28 mouse cellular contexts compared by ENCODE assay signal in genomic region chr3:74739718-74740117, GRCm38 (mm10).
"Had no signal": no experiment of that assay in that cellular context is flagged by ENCODE, and none has a peak within 500 bp of the region (broad histone marks: within the 10 kb centered on the region; RNA-seq: fewer than 3 reads in every experiment).

No protein-coding gene starts in this region.

- H3K27me3 ChIP-seq: heart, embryonic 12.5 days; hindbrain, embryonic 13.5 days; hindbrain, embryonic 15.5 days; kidney, embryonic 15.5 days; limb, embryonic 12.5 days; liver, embryonic 13.5 days; liver, embryonic 15.5 days had no signal

- H3K4me2 ChIP-seq: heart, embryonic 12.5 days; hindbrain, embryonic 13.5 days; hindbrain, embryonic 15.5 days; kidney, embryonic 15.5 days; limb, embryonic 12.5 days; liver, embryonic 11.5 days; liver, embryonic 13.5 days; liver, embryonic 15.5 days had no signal

- H3K4me1 ChIP-seq: heart, embryonic 10.5 days; heart, embryonic 12.5 days; hindbrain, embryonic 13.5 days; hindbrain, embryonic 15.5 days; kidney, embryonic 15.5 days; limb, embryonic 10.5 days; limb, embryonic 12.5 days; liver, embryonic 13.5 days; liver, embryonic 15.5 days had no signal

- H3K36me3 ChIP-seq: heart, embryonic 10.5 days; heart, embryonic 12.5 days; hindbrain, embryonic 13.5 days; hindbrain, embryonic 15.5 days; kidney, embryonic 15.5 days; limb, embryonic 10.5 days; limb, embryonic 12.5 days; liver, embryonic 13.5 days; liver, embryonic 15.5 days had no signal

- DNase-seq: gastrocnemius, adult 2 months; gastrocnemius, postnatal 10 days; gastrocnemius, postnatal 25 days; heart, adult 18-20 months; heart, postnatal 14 days; heart, postnatal 36 days; kidney, adult 11 months; kidney, adult 2 months; kidney, adult 9 months; kidney, postnatal 14 days; kidney, postnatal 36 days; layer of hippocampus, adult 9-11 months; layer of hippocampus, postnatal 36 days; liver; liver, embryonic 13.5 days; liver, postnatal 0 days had no signal

- H3K9me3 ChIP-seq: heart, embryonic 10.5 days; heart, embryonic 12.5 days; hindbrain, embryonic 13.5 days; hindbrain, embryonic 15.5 days; kidney, embryonic 15.5 days; limb, embryonic 10.5 days; limb, embryonic 12.5 days; liver, embryonic 13.5 days; liver, embryonic 15.5 days had no signal

- ATAC-seq: hindbrain, postnatal 0 days; intestine, embryonic 16.5 days; liver, postnatal 0 days had no signal

- H3K27ac ChIP-seq: gastrocnemius, adult 2 months; heart, embryonic 10.5 days; hindbrain, embryonic 13.5 days; hindbrain, embryonic 15.5 days; hindbrain, postnatal 0 days; kidney, embryonic 15.5 days; kidney, postnatal 0 days; limb, embryonic 10.5 days; limb, embryonic 12.5 days; liver, embryonic 13.5 days; liver, embryonic 15.5 days had no signal

- H3K9ac ChIP-seq: heart, embryonic 12.5 days; hindbrain, embryonic 13.5 days; hindbrain, embryonic 15.5 days; kidney, embryonic 15.5 days; limb, embryonic 12.5 days; liver, embryonic 13.5 days; liver, embryonic 15.5 days; liver, postnatal 0 days had no signal

- H3K4me3 ChIP-seq: gastrocnemius, adult 2 months; heart, embryonic 10.5 days; heart, embryonic 12.5 days; hindbrain, embryonic 13.5 days; hindbrain, embryonic 15.5 days; kidney, embryonic 15.5 days; limb, embryonic 10.5 days; limb, embryonic 12.5 days; liver, embryonic 13.5 days; liver, embryonic 15.5 days had no signal
